Mouse (Mus musculus): ENCODE data around the gene Ankrd13a.
"Not testable (repeated sequence)": the region's sequence is repeated elsewhere in the genome, so short reads cannot be mapped to it uniquely, and the experiment has no call there.

Gene Ankrd13a

DNA sequence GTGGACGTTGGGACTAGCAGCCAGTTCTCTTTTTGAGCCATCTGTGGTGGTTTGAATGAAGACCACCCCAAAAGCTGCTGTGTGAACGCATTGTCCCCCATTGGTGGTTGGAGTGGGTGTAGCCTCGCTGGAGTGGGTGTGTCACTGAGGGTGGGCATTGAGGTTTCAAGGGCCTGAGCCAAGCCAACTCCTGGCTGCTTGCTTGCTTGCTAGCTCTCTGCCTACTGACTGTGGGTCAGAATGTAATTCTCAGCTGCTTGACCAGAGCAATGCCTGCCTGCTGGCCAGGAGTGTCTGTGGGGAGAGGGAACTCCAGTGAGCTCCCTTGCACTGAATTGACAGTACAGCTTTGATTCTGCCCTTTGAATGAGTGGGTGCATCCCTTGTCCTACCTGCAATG lies 55.3 kb downstream of the Ankrd13a start:
- in situ Hi-C loops (cut with MboI), result no loop called here

DNA sequence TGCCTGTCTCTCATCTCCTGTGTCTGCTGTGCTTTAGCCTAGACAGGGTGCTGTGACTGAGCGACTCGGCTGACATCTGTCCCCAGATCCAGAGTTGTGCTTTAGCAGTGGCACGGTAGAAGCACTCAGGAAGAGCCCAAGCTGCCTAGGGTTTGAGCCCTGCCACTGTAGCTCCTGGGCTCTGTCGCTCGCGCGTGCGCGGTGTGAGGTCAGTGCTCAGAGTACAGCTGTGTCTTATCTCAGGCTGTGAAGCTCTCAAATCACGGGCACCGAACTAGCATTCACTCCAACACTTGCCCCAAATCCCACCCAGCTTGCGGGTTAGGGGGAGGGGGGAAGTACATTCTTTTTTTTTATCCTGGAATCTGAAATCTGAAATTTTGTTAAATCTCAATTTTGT lies 62.4 kb downstream of the Ankrd13a start:
- in situ Hi-C loops (cut with MboI), result no loop called here

DNA sequence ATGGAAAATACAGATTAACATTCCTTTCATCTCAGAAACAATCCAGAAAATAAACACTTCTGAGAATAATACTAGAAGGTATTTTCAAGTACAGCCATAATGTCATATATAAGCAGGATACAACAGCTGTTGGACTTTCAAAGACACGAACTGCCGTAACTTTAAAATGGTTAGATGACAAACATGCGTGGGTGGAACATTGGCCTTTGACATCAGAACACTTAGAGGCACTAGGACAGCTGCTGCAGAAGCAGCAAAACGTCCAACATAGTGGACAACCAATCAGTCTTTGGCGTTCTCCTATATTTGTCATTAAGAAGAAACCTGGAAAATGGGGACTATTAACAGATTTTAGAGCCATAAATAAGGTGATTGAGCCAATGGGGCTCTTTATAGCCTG lies 66.0 kb downstream of the Ankrd13a start:
- in situ Hi-C loops (cut with MboI), result not testable (repeated sequence)

DNA sequence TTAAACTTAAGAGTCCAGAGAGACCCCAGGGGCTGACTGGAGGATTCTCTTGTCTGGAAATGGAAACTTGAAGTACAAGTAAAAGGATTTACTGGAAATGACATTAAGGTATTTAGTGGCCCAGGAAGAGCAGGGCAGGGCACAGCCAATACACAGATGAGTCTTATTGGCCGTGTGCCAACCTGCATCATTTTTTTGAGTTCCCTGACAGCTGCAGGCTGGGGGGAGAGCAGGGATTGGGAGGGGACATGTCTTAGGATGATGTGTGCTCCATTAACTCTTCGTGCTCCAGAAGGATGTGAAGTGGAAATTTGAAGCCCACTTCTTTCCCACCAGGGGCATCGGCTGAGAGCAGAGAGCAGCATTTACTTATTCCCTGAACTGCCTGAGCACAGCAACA lies 67.7 kb downstream of the Ankrd13a start:
- in situ Hi-C loops (cut with MboI), result not testable (repeated sequence)

DNA sequence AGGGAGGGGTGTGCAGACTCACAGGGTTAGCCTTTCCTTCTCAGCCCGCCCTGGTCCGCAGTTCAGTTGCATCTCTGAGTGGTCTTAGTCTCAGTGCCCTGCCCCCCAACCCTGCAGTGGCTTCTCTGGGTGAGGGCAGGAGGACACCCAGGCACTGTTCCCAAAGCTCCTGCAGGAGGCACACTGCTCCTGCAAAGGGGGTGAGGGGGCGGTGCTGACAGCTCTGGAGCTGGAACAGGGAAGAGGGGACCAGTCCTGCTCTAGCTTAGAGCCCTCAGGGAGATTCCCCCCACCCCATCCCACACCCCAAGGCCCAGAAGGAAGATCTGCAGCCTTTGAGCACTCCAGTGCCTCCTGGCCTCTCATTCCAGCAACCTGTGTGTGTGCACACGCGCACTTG lies 68.2 kb downstream of the Ankrd13a start:
- in situ Hi-C loops (cut with MboI), result no loop called here

DNA sequence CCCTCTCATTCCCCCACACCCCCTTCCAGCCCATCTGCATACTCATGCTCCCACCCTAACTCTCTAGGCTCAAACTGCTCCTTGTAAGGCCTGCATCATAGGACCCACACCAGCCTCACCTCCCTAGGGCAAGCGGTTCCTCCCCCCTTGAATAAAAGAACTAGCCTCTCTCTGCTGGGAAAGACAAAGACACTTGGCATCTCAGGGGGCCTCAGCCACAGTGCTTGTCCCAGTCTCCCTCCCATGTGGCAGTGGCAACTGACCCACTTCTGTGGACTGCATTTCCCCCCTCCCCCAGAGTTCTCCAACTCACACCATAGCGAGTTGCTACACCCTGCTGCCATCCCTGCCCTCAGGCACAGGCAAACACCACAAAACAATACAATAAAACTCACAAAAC lies 69.9 kb downstream of the Ankrd13a start:
- in situ Hi-C loops (cut with MboI), result not testable (repeated sequence)

DNA sequence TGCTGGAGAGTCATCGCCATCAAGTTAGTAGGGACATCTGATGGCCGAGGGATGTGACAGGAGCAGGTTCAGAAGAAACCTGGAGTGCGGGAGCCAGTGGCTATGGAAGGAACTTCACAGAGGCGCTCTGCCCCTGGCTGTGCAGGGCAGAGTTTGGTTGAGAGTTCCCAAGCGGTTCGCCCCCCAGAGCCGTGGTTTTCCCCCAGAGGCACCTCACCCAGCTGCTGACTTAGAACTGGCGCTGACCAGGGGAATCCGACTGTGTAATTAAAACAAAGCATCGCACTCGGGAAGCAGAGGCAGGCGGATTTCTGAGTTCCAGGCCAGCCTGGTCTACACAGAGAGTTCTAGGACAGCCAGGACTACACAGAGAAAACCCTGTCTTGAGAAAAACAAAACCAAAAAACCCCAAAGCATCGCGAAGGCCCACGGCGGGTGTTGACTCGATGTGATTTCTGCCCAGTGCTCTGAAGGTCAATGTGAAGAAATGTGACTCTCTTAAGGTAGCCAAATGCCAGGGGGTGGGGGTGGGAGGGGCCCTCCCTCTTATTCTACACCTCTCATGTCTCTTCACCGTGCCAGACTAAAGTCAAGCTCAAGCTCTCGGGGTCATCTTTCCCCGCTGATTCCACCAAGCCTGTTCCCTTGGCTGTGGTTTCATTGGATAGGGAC lies 77.2 kb downstream of the Ankrd13a start:
- in situ Hi-C loops (cut with MboI), result no loop called here

DNA sequence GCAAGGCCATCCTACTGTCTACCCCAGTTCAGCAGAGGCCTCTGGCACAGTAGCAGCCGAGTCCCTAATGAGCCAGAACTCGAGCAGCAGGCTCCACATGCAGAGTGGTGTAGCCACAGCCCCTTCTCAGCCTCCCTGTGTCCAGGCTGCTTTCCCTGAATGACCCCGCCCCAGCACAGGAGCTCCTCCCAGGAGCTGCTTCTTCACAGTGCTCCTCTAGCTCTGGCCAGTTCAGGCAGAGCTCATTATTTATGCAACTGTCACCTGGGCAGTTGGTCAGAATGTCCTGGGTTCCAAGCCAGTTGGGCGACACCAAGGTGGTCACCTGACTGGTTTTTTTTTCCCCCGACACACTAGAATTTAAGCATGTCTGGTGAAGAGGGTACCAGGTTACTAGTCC lies 78.9 kb downstream of the Ankrd13a start, which contains the start of gene 4930519G04Rik:
Gene 4930519G04Rik (plus strand): TSS at position 301 of the 400 bp plus-strand sequence.
- in situ Hi-C loops (cut with MboI), result not testable (repeated sequence)
